Mouse (Mus musculus) E14TG2a.4 (cell line): ENCODE measurements around the gene Ncoa5.

Source experiments
- H3K27me3 ChIP-seq: 2 replicates; pipeline ENCODE4 v1.6.1; 2014; ENCODE audit warnings: low read length, control low read depth; ENCODE audit not compliant: insufficient read depth
- H3K36me3 ChIP-seq: 2 replicates; pipeline ENCODE4 v1.6.1; 2014; ENCODE audit warnings: low read length, control low read depth; ENCODE audit not compliant: insufficient read depth
- H3K4me1 ChIP-seq: replicated peaks from 2 replicates; pipeline ENCODE4 v1.6.1; 2014; ENCODE audit warnings: low read depth, low read length, control low read depth
- H3K4me3 ChIP-seq: replicated peaks from 2 replicates; pipeline ENCODE4 v1.5.1; 2014; ENCODE audit warnings: mild to moderate bottlenecking, low read length
- H3K9me3 ChIP-seq: 2 replicates; pipeline ENCODE4 v1.6.1; 2014; ENCODE audit warnings: low read length, control low read depth
- CTCF ChIP-seq: conservative IDR thresholded peaks from 2 replicates; pipeline ENCODE4 v1.5.1; 2014; ENCODE audit warnings: low read length
- NANOG ChIP-seq: IDR thresholded peaks from 2 replicates; pipeline ENCODE4 v1.6.1; 2014; ENCODE audit warnings: borderline replicate concordance, low read length, mixed read lengths
- POU5F1 ChIP-seq: IDR thresholded peaks from 2 replicates; pipeline ENCODE4 v1.6.1; 2014; ENCODE audit warnings: low read length, borderline replicate concordance

Gene Ncoa5

GRCm38 (mm10) chr2:164970631-164971196 lies 64.0 kb downstream of the Ncoa5 start:
- Histone ChIP-seq H3K27me3 (peaks cover 87% of the 10 kb centered on the region), H3K4me1 (peaks cover 34% of the 10 kb centered on the region), H3K9me3 (no peaks in the 10 kb centered on the region; the same call in 1 of the 2 replicates), H3K4me3 (peak overlapping the region; percentile 77), H3K36me3 (no peaks in the 10 kb centered on the region)
- TF ChIP-seq CTCF (no peak), NANOG (no peak), POU5F1 (no peak)

GRCm38 (mm10) chr2:164969348-164969781 lies 65.3 kb downstream of the Ncoa5 start:
- Histone ChIP-seq H3K36me3 (no peaks in the 10 kb centered on the region), H3K27me3 (peaks cover 92% of the 10 kb centered on the region), H3K9me3 (no peaks in the 10 kb centered on the region; the same call in 1 of the 2 replicates), H3K4me3 (peak overlapping the region; percentile 81), H3K4me1 (peaks cover 40% of the 10 kb centered on the region)
- TF ChIP-seq CTCF (no peak), POU5F1 (no peak), NANOG (no peak)

- Histone ChIP-seq H3K9me3 (no peaks in the 10 kb centered on the region; the same call in 1 of the 2 replicates), H3K27me3 (peaks cover 84% of the 10 kb centered on the region), H3K4me1 (peaks cover 40% of the 10 kb centered on the region), H3K4me3 (peak overlapping the region; percentile 81), H3K36me3 (no peaks in the 10 kb centered on the region)
- TF ChIP-seq NANOG (no peak), CTCF (no peak), POU5F1 (no peak)
Observed at GRCm38 (mm10) chr2:164968451-164968851, 66.2 kb downstream of the Ncoa5 start.

GRCm38 (mm10) chr2:164967761-164968440 lies 66.8 kb downstream of the Ncoa5 start:
- peaks cover 40% of the 10 kb centered on the region for H3K4me1 ChIP-seq
- peak overlapping the region; percentile 81 for H3K4me3 ChIP-seq
- TF ChIP-seq POU5F1 (no peak), CTCF (no peak), NANOG (no peak)
- H3K36me3 ChIP-seq: no peaks in the 10 kb centered on the region
- H3K9me3 ChIP-seq: no peaks in the 10 kb centered on the region; the same call in 1 of the 2 replicates
- peaks cover 78% of the 10 kb centered on the region for H3K27me3 ChIP-seq

- Histone ChIP-seq H3K9me3 (no peaks in the 10 kb centered on the region; the same call in 1 of the 2 replicates), H3K4me1 (peaks cover 40% of the 10 kb centered on the region), H3K36me3 (no peaks in the 10 kb centered on the region), H3K27me3 (peaks cover 71% of the 10 kb centered on the region), H3K4me3 (no peak overlapping the region)
- TF ChIP-seq CTCF (no peak), POU5F1 (no peak), NANOG (no peak)
Observed at GRCm38 (mm10) chr2:164967193-164967592, 67.5 kb downstream of the Ncoa5 start.

GRCm38 (mm10) chr2:164966381-164966780 lies 68.3 kb downstream of the Ncoa5 start:
- no peak overlapping the region for H3K4me3 ChIP-seq
- peaks cover 63% of the 10 kb centered on the region for H3K27me3 ChIP-seq
- peaks cover 41% of the 10 kb centered on the region for H3K4me1 ChIP-seq
- TF ChIP-seq CTCF: no peak
- no peak for TF ChIP-seq NANOG
- TF ChIP-seq POU5F1: no peak
- H3K9me3 ChIP-seq: no peaks in the 10 kb centered on the region; the same call in 1 of the 2 replicates
- no peaks in the 10 kb centered on the region for H3K36me3 ChIP-seq

- peaks cover 53% of the 10 kb centered on the region for H3K27me3 ChIP-seq
- H3K9me3 ChIP-seq: no peaks in the 10 kb centered on the region; the same call in 1 of the 2 replicates
- TF ChIP-seq POU5F1 (no peak), NANOG (no peak), CTCF (no peak)
- peaks cover 43% of the 10 kb centered on the region for H3K4me1 ChIP-seq
- no peak overlapping the region for H3K4me3 ChIP-seq
- no peaks in the 10 kb centered on the region for H3K36me3 ChIP-seq
Observed at GRCm38 (mm10) chr2:164964981-164965380, 69.7 kb downstream of the Ncoa5 start.

- H3K27me3 ChIP-seq: peaks cover 47% of the 10 kb centered on the region
- H3K4me3 ChIP-seq: no peak overlapping the region
Observed at GRCm38 (mm10) chr2:164964242-164964894, 70.3 kb downstream of the Ncoa5 start.

More at GRCm38 (mm10) chr2:164964242-164964894, 70.3 kb downstream of the Ncoa5 start:
- Histone ChIP-seq H3K36me3 (no peaks in the 10 kb centered on the region), H3K4me1 (peaks cover 37% of the 10 kb centered on the region), H3K9me3 (no peaks in the 10 kb centered on the region; the same call in 1 of the 2 replicates)
- TF ChIP-seq CTCF: no peak
- no peak for TF ChIP-seq POU5F1
- no peak for TF ChIP-seq NANOG
